Mouse (Mus musculus) stomach, postnatal 0 days (tissue): ENCODE measurements around the gene Cdh7.

Experiments
- CTCF ChIP-seq: IDR thresholded peaks from 2 replicates; pipeline ENCODE4 v1.5.1; 2016; ENCODE audit warnings: antibody characterized with exemption, low read depth, mild to moderate bottlenecking, moderate library complexity
- EP300 ChIP-seq: optimal IDR thresholded peaks from 2 replicates; pipeline ENCODE3; 2016; ENCODE audit warnings: antibody characterized with exemption

DNA sequence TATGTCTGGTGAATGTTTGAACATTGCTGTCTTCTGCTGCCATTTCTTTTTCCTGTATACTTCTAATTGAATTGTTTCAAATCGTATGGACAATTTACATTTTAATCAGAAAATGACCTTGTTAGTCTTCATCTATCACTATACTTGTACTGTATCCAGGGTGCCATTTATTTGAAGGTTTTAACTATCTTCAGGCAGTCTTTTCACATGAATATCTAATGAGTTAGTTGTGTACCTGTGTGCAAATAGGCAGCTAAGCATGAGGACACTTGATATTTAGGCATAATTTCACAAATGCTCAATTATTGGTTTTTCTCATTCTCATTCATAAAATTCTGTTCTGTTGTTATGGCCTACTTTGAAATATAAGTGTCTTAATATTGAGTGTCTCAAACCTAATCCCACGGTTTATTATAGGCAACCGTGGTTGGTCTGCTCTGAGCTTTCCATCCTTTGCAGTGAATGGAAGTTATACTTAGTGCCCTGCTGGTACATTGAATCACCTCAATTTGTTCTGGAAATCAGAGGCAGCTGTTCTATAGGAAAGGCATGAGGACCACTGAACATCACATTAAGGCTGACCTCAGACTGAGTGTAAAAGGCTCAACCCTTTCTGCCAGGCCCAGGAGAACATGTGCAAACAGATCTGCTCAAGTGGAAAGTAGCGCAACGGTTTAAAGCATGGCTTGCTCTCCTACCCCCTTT, 10.4 kb upstream of the Cdh7 start:
- TF ChIP-seq CTCF (no peak), EP300 (no peak)
